20 mouse cellular contexts compared by ENCODE assay signal in the genomic region with DNA sequence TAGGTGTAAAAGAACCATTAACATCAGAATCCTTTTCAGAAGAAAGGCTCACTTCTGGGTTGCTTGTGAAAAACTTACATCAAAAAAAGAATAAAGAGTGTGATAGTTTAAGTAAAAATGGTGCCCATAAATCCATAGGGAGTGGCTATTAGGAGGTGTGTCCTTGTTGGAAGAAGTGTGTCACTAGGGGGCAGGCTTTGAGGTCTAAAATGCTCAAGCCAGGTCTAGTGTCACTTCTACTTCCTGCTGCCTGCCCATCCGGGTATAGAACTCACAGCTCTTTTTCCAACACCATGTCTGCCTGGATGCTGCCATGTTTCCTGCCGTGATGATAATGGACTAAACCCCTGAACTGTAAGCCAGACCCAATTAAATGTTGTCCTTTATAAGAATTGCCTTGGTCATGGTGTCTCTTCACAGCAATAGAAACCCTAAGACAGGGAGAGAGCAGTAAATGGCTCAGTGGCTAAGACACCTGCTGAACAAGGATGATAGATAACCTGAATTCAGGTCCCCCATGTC.
A peak's percentile ranks its signal among the peaks of the same experiment; 100 is the strongest.
DNase-seq lines count a peak whose midpoint lies in the region; ATAC-seq and TF ChIP-seq lines count a peak whose summit lies in the region.
"Had no signal": no experiment of that assay in that cellular context is flagged by ENCODE, and none has a peak within 500 bp of the region (broad histone marks: within the 10 kb centered on the region; RNA-seq: fewer than 3 reads in every experiment).

No protein-coding gene starts in this region.

- in situ Hi-C loops in CH12.LX (cut with MboI; ENCODE audit: low pct_ligation_motif_present, low pct_unique_long_range_greater_than_20kb, low sequenced_read_pairs), result no loop called here

- H3K36me3 ChIP-seq in heart, adult 2 months (ENCODE audit: control insufficient read depth, insufficient read depth, low read length), result no peaks in the 10 kb centered on the region
- no peaks in the 10 kb centered on the region for H3K36me3 ChIP-seq in liver, postnatal 0 days (replicated peaks; ENCODE audit: insufficient read depth, low read length)
- no peaks in the 10 kb centered on the region for H3K36me3 ChIP-seq in liver, embryonic 11.5 days (ENCODE audit: control insufficient read depth, insufficient read depth, low read length)
- H3K36me3 ChIP-seq in CH12.LX (replicated peaks in 1 of 2; ENCODE audit: control insufficient read depth in 1 of 2, insufficient read depth in 1 of 2, low read length in 1 of 2), result no peaks in the 10 kb centered on the region
- H3K36me3 ChIP-seq: embryonic facial prominence, embryonic 10.5 days; forebrain, embryonic 12.5 days; hindbrain, embryonic 10.5 days; kidney, embryonic 15.5 days; limb, embryonic 15.5 days; midbrain, embryonic 15.5 days had no signal

- H3K4me1 ChIP-seq in heart, adult 2 months (ENCODE audit: control insufficient read depth, insufficient read depth, low read length), result peaks cover 4% of the 10 kb centered on the region
- 0 out of 2 replicates have a peak, but pooled peaks cover 4% of the 10 kb centered on the region for H3K4me1 ChIP-seq in liver, postnatal 0 days (ENCODE audit: insufficient read depth)
- no peaks in the 10 kb centered on the region for H3K4me1 ChIP-seq in liver, embryonic 11.5 days (replicated peaks; ENCODE audit: control insufficient read depth, insufficient read depth, low read length)
- H3K4me1 ChIP-seq in CH12.LX (ENCODE audit: control insufficient read depth in 1 of 2, insufficient read depth in 2 of 2), result peaks cover 0 to 5% of the 10 kb centered on the region in 2 experiments; a peak in 1 of 4 replicates
- H3K4me1 ChIP-seq: limb, embryonic 15.5 days had no signal

- no peak overlapping the region for H3K9ac ChIP-seq in heart, adult 2 months (ENCODE audit: low read depth, low read length)
- no peak overlapping the region for H3K9ac ChIP-seq in liver, postnatal 0 days (replicated peaks)
- H3K9ac ChIP-seq in liver, embryonic 11.5 days (ENCODE audit: low read depth, low read length), result no peak overlapping the region
- no peak overlapping the region for H3K9ac ChIP-seq in CH12.LX (ENCODE audit: insufficient read depth, low read depth)
- H3K9ac ChIP-seq: forebrain, embryonic 12.5 days; kidney, embryonic 15.5 days; limb, embryonic 15.5 days; midbrain, embryonic 15.5 days had no signal

- no peaks in the 10 kb centered on the region for H3K27me3 ChIP-seq in heart, adult 2 months (ENCODE audit: control insufficient read depth, insufficient read depth, low read length)
- 0 out of 2 replicates have a peak, but pooled peaks cover 3% of the 10 kb centered on the region for H3K27me3 ChIP-seq in liver, postnatal 0 days (ENCODE audit: insufficient read depth, low read length)
- no peaks in the 10 kb centered on the region for H3K27me3 ChIP-seq in liver, embryonic 11.5 days (replicated peaks; ENCODE audit: control insufficient read depth, insufficient read depth, low read length)
- H3K27me3 ChIP-seq in CH12.LX (replicated peaks), result no peaks in the 10 kb centered on the region
- H3K27me3 ChIP-seq: forebrain, embryonic 12.5 days; kidney, embryonic 15.5 days; limb, embryonic 15.5 days; midbrain, embryonic 15.5 days had no signal

- no peak overlapping the region for H3K4me3 ChIP-seq in heart, adult 2 months
- no peak overlapping the region for H3K4me3 ChIP-seq in liver, postnatal 0 days (ENCODE audit: low read depth, low read length)
- H3K4me3 ChIP-seq in liver, embryonic 11.5 days (ENCODE audit: low read depth, low read length), result no peak overlapping the region
- no peak overlapping the region for H3K4me3 ChIP-seq in CH12.LX (replicated peaks in 1 of 3; ENCODE audit: low read depth in 2 of 3, low read length in 2 of 3, poor library complexity in 1 of 3)
- H3K4me3 ChIP-seq: embryonic facial prominence, embryonic 10.5 days; forebrain, embryonic 12.5 days; hindbrain, embryonic 10.5 days; kidney, embryonic 15.5 days; limb, embryonic 15.5 days; midbrain, embryonic 15.5 days had no signal

- DNase-seq in heart, adult 2 months, result no peak
- DNase-seq in heart, adult 9 months (ENCODE audit: low spot score in 2 of 2), result no peak
- DNase-seq in liver, postnatal 0 days, result no peak
- DNase-seq in liver, embryonic 11.5 days (ENCODE audit: low spot score), result no peak
- DNase-seq in CH12.LX (ENCODE audit: extremely low read depth), result peak; percentile 21
- peak; percentile 24 for DNase-seq in ZHBTc4 (ENCODE audit: low read depth, low spot score)
- DNase-seq in urinary bladder, postnatal 4 days (ENCODE audit: low spot score in 2 of 2), result no peak
- no peak for DNase-seq in frontal cortex, postnatal 25 days (ENCODE audit: low spot score in 2 of 2)
- DNase-seq: adrenal gland, postnatal 36 days; cerebellum, adult 18-20 months; gastrocnemius, postnatal 10 days; layer of hippocampus, postnatal 36 days; right cerebral cortex, postnatal 25 days; thymus, adult 18-20 months had no signal

- peak; percentile 45 for TF ChIP-seq CTCF in heart, adult 2 months (IDR thresholded peaks at IDR 0.05)
- TF ChIP-seq CTCF in liver, postnatal 0 days (IDR thresholded peaks at IDR 0.05; ENCODE audit: low read depth), result 0 out of 2 replicates have a peak, but pooled peaks have one; percentile 19
- no peak for TF ChIP-seq CTCF in CH12.LX (conservative IDR thresholded peaks at IDR 0.05 in 1 of 2, IDR thresholded peaks at IDR 0.05 in 1 of 2; ENCODE audit: low read depth in 2 of 2, low read length in 2 of 2)

- intact Hi-C loops in heart, adult 2 months (cut with DNase I), result loop anchor here (10.0 kb wide), 3 partner anchors 440 to 990 kb away; no protein-coding TSS in a partner anchor

- H3K9me3 ChIP-seq in liver, postnatal 0 days (ENCODE audit: low read length), result no peaks in the 10 kb centered on the region
- H3K9me3 ChIP-seq in liver, embryonic 11.5 days (ENCODE audit: control insufficient read depth, low read length), result no peaks in the 10 kb centered on the region
- H3K9me3 ChIP-seq in CH12.LX (replicated peaks; ENCODE audit: low read length), result no peaks in the 10 kb centered on the region
- H3K9me3 ChIP-seq: embryonic facial prominence, embryonic 10.5 days; forebrain, embryonic 12.5 days; hindbrain, embryonic 10.5 days; kidney, embryonic 15.5 days; limb, embryonic 15.5 days; midbrain, embryonic 15.5 days had no signal

- no peak overlapping the region for H3K27ac ChIP-seq in heart, adult 2 months
- no peak overlapping the region for H3K27ac ChIP-seq in liver, postnatal 0 days (ENCODE audit: low read depth)
- no peak overlapping the region for H3K27ac ChIP-seq in liver, embryonic 11.5 days (ENCODE audit: low read depth, low read length)
- no peak overlapping the region for H3K27ac ChIP-seq in CH12.LX (ENCODE audit: insufficient read depth, low read depth)
- H3K27ac ChIP-seq: embryonic facial prominence, embryonic 10.5 days; forebrain, embryonic 12.5 days; hindbrain, embryonic 10.5 days; kidney, embryonic 15.5 days; limb, embryonic 15.5 days; midbrain, embryonic 15.5 days had no signal

- no peak for TF ChIP-seq EP300 in heart, adult 2 months (IDR thresholded peaks at IDR 0.05; ENCODE audit: insufficient read depth, low read depth, low read length)
- no peak for TF ChIP-seq EP300 in liver, postnatal 0 days (IDR thresholded peaks at IDR 0.05; ENCODE audit: low read depth)
- TF ChIP-seq EP300 in CH12.LX (IDR thresholded peaks at IDR 0.05; ENCODE audit: low read length), result no peak

- H3K4me2 ChIP-seq in liver, postnatal 0 days (ENCODE audit: low read depth, low read length), result no peak overlapping the region
- H3K4me2 ChIP-seq in liver, embryonic 11.5 days, result no peak overlapping the region
- H3K4me2 ChIP-seq in CH12.LX (ENCODE audit: insufficient read depth, low read depth, poor library complexity, severe bottlenecking), result no peak overlapping the region
- H3K4me2 ChIP-seq: forebrain, embryonic 12.5 days; kidney, embryonic 15.5 days; limb, embryonic 15.5 days; midbrain, embryonic 15.5 days had no signal

- no peak for TF ChIP-seq POLR2A in heart, adult 2 months (IDR thresholded peaks at IDR 0.05; ENCODE audit: insufficient read depth, low read depth, low read length)
- TF ChIP-seq POLR2A in CH12.LX (IDR thresholded peaks at IDR 0.05; ENCODE audit: low read depth, low read length), result no peak

- 70% methylated on average over 2 of the region's 2 CpGs for WGBS in heart, adult 2 months
- 65% methylated on average over 2 of the region's 2 CpGs for WGBS in liver, postnatal 0 days (ENCODE audit: insufficient replicate concordance)
- WGBS in liver, embryonic 11.5 days, result 70% methylated on average over 2 of the region's 2 CpGs

- no peaks in the 10 kb centered on the region for H3K79me2 ChIP-seq in heart, adult 2 months (replicated peaks; ENCODE audit: control insufficient read depth, insufficient read depth, low read length)
- no peaks in the 10 kb centered on the region for H3K79me2 ChIP-seq in CH12.LX (replicated peaks; ENCODE audit: control insufficient read depth, extremely low read depth, insufficient read depth, poor library complexity, severe bottlenecking)

- dilution Hi-C loops in CH12.LX (cut with MboI; ENCODE audit: extremely low pct_ligation_motif_present, extremely low pct_unique_long_range_greater_than_20kb, low sequenced_read_pairs), result no loop called here

- no peak for TF ChIP-seq RAD21 in CH12.LX (IDR thresholded peaks at IDR 0.05; ENCODE audit: low read depth, low read length)

- no peak for ATAC-seq in liver, postnatal 0 days
- ATAC-seq in liver, embryonic 11.5 days (replicated peaks; ENCODE audit: low FRiP score), result no peak
- ATAC-seq: midbrain, embryonic 15.5 days had no signal

TF ChIP-seq in CH12.LX, 34 proteins besides CTCF, POLR2A, EP300 and RAD21 (continues in another document):
- no peak for TF ChIP-seq CHD1 (IDR thresholded peaks at IDR 0.05; ENCODE audit: low read depth, low read length)
- no peak for TF ChIP-seq E2F4 (IDR thresholded peaks at IDR 0.05; ENCODE audit: insufficient replicate concordance, low read depth, low read length)
- no peak for TF ChIP-seq IRF4 (IDR thresholded peaks at IDR 0.05; ENCODE audit: low read depth, low read length)
- no peak for TF ChIP-seq ZNF384 (IDR thresholded peaks at IDR 0.05; ENCODE audit: low read depth, low read length)
- no peak for TF ChIP-seq SMC3 (IDR thresholded peaks at IDR 0.05; ENCODE audit: low read depth, low read length)
- TF ChIP-seq TCF12 (IDR thresholded peaks at IDR 0.05; ENCODE audit: low read depth, low read length), result no peak
- no peak for TF ChIP-seq USF2 (conservative IDR thresholded peaks at IDR 0.05; ENCODE audit: low read depth, low read length)
- no peak for TF ChIP-seq ZC3H11A (IDR thresholded peaks at IDR 0.05; ENCODE audit: low read depth, low read length)
- TF ChIP-seq MYC (IDR thresholded peaks at IDR 0.05; ENCODE audit: low read depth, low read length), result no peak
- no peak for TF ChIP-seq NELFE (IDR thresholded peaks at IDR 0.05; ENCODE audit: low read depth, low read length)
- TF ChIP-seq POLR2AphosphoS2 (IDR thresholded peaks at IDR 0.05; ENCODE audit: low read depth, low read length), result no peak
- TF ChIP-seq JUND (conservative IDR thresholded peaks at IDR 0.05; ENCODE audit: low read depth, low read length), result no peak
- TF ChIP-seq KAT2A (IDR thresholded peaks at IDR 0.05; ENCODE audit: insufficient replicate concordance, low read length), result no peak
- TF ChIP-seq MAFK (IDR thresholded peaks at IDR 0.05; ENCODE audit: insufficient replicate concordance, low read length), result no peak
- no peak for TF ChIP-seq HCFC1 (IDR thresholded peaks at IDR 0.05; ENCODE audit: low read depth, low read length)

Comparison
In these comparisons a context has a peak if more than half of its experiments do, and no peak if none do; other contexts are left out.
1. DNase-seq: peak in CH12.LX (single experiment) and ZHBTc4 (single experiment); none in heart, adult 2 months (0 of 2), heart, adult 9 months (0 of 2), liver, postnatal 0 days (single experiment), liver, embryonic 11.5 days (single experiment), urinary bladder, postnatal 4 days (0 of 2) and frontal cortex, postnatal 25 days (0 of 2).
2. CTCF ChIP-seq: peak in heart, adult 2 months (single experiment) and liver, postnatal 0 days (single experiment); none in CH12.LX (0 of 2).